8 mouse cellular contexts compared by ENCODE assay signal in the genomic region with DNA sequence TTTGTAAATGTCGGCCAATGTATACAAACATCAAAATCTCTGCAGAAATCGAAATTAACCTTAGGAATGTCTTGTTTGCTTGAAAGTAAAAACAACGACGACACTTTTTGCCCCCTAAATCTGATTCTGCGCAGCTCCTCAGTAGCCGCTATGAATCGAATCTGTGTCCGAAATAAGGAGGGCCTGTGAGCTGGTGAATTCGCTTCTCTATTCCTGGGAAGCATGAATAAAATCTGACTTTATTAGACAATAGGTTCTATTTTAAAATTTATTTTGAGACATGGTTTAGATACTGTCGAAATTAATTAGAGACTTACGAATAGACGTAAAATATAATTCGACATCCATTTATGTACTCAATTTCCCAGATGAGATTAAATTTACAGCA. TPM values are rescaled to one million over a fixed set of nuclear protein-coding genes. Genes with fewer than 3 reads are reported as not detected.
DNase-seq lines count a peak whose midpoint lies in the region; ATAC-seq lines count a peak whose summit lies in the region.

No protein-coding gene starts in this region.

- peak overlapping the region; percentile 96 for H3K4me2 ChIP-seq in kidney, embryonic 14.5 days (replicated peaks; ENCODE audit: low read depth, low read length)
- peak overlapping the region; percentile 96 for H3K4me2 ChIP-seq in hindbrain, embryonic 15.5 days
- H3K4me2 ChIP-seq in midbrain, embryonic 15.5 days: peak overlapping the region; percentile 97

- H3K9me3 ChIP-seq in kidney, embryonic 14.5 days (ENCODE audit: control insufficient read depth, low read length): no peaks in the 10 kb centered on the region
- no peaks in the 10 kb centered on the region for H3K9me3 ChIP-seq in embryonic facial prominence, embryonic 10.5 days
- H3K9me3 ChIP-seq in hindbrain, embryonic 15.5 days: no peaks in the 10 kb centered on the region
- H3K9me3 ChIP-seq in midbrain, embryonic 15.5 days: no peaks in the 10 kb centered on the region

- H3K36me3 ChIP-seq in kidney, embryonic 14.5 days (ENCODE audit: control insufficient read depth, insufficient read depth, low read length): no peaks in the 10 kb centered on the region
- no peaks in the 10 kb centered on the region; the same call in 1 of the 2 replicates for H3K36me3 ChIP-seq in embryonic facial prominence, embryonic 10.5 days (replicated peaks)
- H3K36me3 ChIP-seq in hindbrain, embryonic 15.5 days: no peaks in the 10 kb centered on the region
- H3K36me3 ChIP-seq in midbrain, embryonic 15.5 days (replicated peaks): no peaks in the 10 kb centered on the region

- H3K27ac ChIP-seq in kidney, embryonic 14.5 days (ENCODE audit: low read depth, low read length): no peak overlapping the region; the same call in 1 of the 2 replicates
- H3K27ac ChIP-seq in embryonic facial prominence, embryonic 10.5 days (replicated peaks): peak overlapping the region; percentile 81
- H3K27ac ChIP-seq in hindbrain, embryonic 15.5 days (replicated peaks): peak overlapping the region; percentile 95
- peak overlapping the region; percentile 98 for H3K27ac ChIP-seq in midbrain, embryonic 15.5 days

- H3K4me3 ChIP-seq in kidney, embryonic 14.5 days (ENCODE audit: low read length): peak overlapping the region; percentile 75
- peak overlapping the region; percentile 81 for H3K4me3 ChIP-seq in embryonic facial prominence, embryonic 10.5 days
- H3K4me3 ChIP-seq in hindbrain, embryonic 15.5 days: peak overlapping the region; percentile 55
- peak overlapping the region; percentile 76 for H3K4me3 ChIP-seq in midbrain, embryonic 15.5 days

- 4% methylated on average over 13 of the region's 13 CpGs for WGBS in kidney, embryonic 14.5 days
- WGBS in embryonic facial prominence, embryonic 10.5 days: 7% methylated on average over 13 of the region's 13 CpGs
- 4% methylated on average over 13 of the region's 13 CpGs for WGBS in hindbrain, embryonic 15.5 days
- WGBS in midbrain, embryonic 15.5 days: 3% methylated on average over 13 of the region's 13 CpGs

- no peaks in the 10 kb centered on the region for H3K27me3 ChIP-seq in kidney, embryonic 14.5 days (ENCODE audit: control insufficient read depth, insufficient read depth, low read length)
- H3K27me3 ChIP-seq in embryonic facial prominence, embryonic 10.5 days (replicated peaks; ENCODE audit: low read depth, poor library complexity, severe bottlenecking): no peaks in the 10 kb centered on the region
- H3K27me3 ChIP-seq in hindbrain, embryonic 15.5 days: no peaks in the 10 kb centered on the region
- H3K27me3 ChIP-seq in midbrain, embryonic 15.5 days (replicated peaks): no peaks in the 10 kb centered on the region

- DNase-seq in kidney, postnatal 36 days: no peak
- DNase-seq in embryonic facial prominence, embryonic 10.5 days (ENCODE audit: low spot score): no peak
- DNase-seq in spleen, postnatal 10 days (ENCODE audit: low spot score in 2 of 2): no peak
- no peak for DNase-seq in gastrocnemius, adult 8-10 months (ENCODE audit: low spot score in 2 of 2)
- DNase-seq in ovary, postnatal 14 days (ENCODE audit: low spot score): no peak

- peak overlapping the region; percentile 64 for H3K9ac ChIP-seq in kidney, embryonic 14.5 days (ENCODE audit: low read depth, low read length)
- peak overlapping the region; percentile 60 for H3K9ac ChIP-seq in hindbrain, embryonic 15.5 days
- peak overlapping the region; percentile 96 for H3K9ac ChIP-seq in midbrain, embryonic 15.5 days

- peaks cover 10% of the 10 kb centered on the region; the same call in 1 of the 2 replicates for H3K4me1 ChIP-seq in kidney, embryonic 14.5 days (ENCODE audit: control insufficient read depth, insufficient read depth, low read length)
- H3K4me1 ChIP-seq in embryonic facial prominence, embryonic 10.5 days: peaks cover 40% of the 10 kb centered on the region
- peaks cover 25% of the 10 kb centered on the region for H3K4me1 ChIP-seq in hindbrain, embryonic 15.5 days (replicated peaks)
- peaks cover 27% of the 10 kb centered on the region for H3K4me1 ChIP-seq in midbrain, embryonic 15.5 days

- no peak for ATAC-seq in kidney, embryonic 14.5 days (ENCODE audit: low FRiP score, low TSS enrichment)
- peak; percentile 53; the same call in 1 of the 2 replicates for ATAC-seq in hindbrain, embryonic 15.5 days (ENCODE audit: low FRiP score, low read depth)
- peak; percentile 40 for ATAC-seq in midbrain, embryonic 15.5 days (replicated peaks)

RNA-seq across cellular contexts. Expression of gene Tspyl4, which starts 0.3 kb away (rescaled TPM):
- 4.7 and 7.3 TPM in 2 replicates for polyA plus RNA-seq in kidney, embryonic 14.5 days (2014; fragmentation: Nextera tagmentation; extraction: Ambion mirVana)
- 37.3 and 37.9 TPM in 2 replicates for polyA plus RNA-seq in embryonic facial prominence, embryonic 10.5 days (2016; fragmentation: Nextera tagmentation; extraction: Ambion mirVana)
- 352 and 362 TPM in 2 replicates for polyA plus RNA-seq in hindbrain, embryonic 15.5 days (2015; fragmentation: Nextera tagmentation; extraction: Ambion mirVana)
- polyA plus RNA-seq in midbrain, embryonic 15.5 days (2015; fragmentation: Nextera tagmentation; extraction: Ambion mirVana): 307 and 342 TPM in 2 replicates
- 1 to 10 TPM; 1.3 to 1.7 (median 1.4) TPM for total RNA-seq in gastrocnemius, adult 8-10 months (2022)

RNA-seq across cellular contexts. Expression of gene Tspyl1, which starts 14.9 kb away (rescaled TPM):
- polyA plus RNA-seq in kidney, embryonic 14.5 days (2014; fragmentation: Nextera tagmentation; extraction: Ambion mirVana): 31.3 and 42.8 TPM in 2 replicates
- 67.9 and 70.5 TPM in 2 replicates for polyA plus RNA-seq in embryonic facial prominence, embryonic 10.5 days (2016; fragmentation: Nextera tagmentation; extraction: Ambion mirVana)
- polyA plus RNA-seq in hindbrain, embryonic 15.5 days (2015; fragmentation: Nextera tagmentation; extraction: Ambion mirVana): 138 and 144 TPM in 2 replicates
- polyA plus RNA-seq in midbrain, embryonic 15.5 days (2015; fragmentation: Nextera tagmentation; extraction: Ambion mirVana): 127 and 138 TPM in 2 replicates
- total RNA-seq in gastrocnemius, adult 8-10 months (2022): 10 to 100 TPM; 63.1 to 70.8 (median 66.4) TPM
